Mouse (Mus musculus): ENCODE measurements at regions not wholly inside any gene's neighbourhood (a gene's known extent, or its start where the extent isn't known, plus 50 kb on each side); places are given as distances from the start of the nearest gene placed in this dataset.

DNA sequence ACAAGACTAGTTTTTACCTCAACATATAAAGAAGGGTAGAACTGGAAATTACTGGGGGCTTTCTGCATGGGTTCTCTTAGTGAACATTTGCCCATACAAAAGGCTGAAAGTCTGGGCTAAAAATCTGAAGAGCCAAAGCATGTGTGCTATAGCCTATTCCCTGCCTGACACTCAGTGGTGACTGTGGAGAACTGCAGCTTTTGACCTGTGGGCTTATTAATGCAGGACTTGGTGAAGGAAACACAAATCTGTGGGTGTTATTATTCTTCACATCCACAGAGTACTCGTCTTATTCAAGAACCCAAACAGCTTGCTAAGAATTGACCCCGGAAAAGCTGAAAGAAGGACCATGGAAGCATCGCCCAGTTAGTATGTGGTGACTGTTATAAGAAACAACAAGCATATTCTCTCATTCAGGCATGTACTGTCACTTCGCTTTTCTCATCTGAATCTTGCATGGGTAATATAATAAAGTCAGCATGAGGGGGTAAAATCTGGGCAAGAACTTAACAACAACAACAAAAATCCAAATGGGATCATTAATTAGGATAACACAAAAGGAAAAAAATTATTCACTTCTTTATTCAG lies 77.2 kb upstream of the Cypt12 start:
- TF ChIP-seq RCOR1 (IDR thresholded peaks at IDR 0.05; ENCODE audit: low read depth, low read length) (no peak), MAZ (IDR thresholded peaks at IDR 0.05; ENCODE audit: low read depth, low read length) (no peak), USF1 (IDR thresholded peaks at IDR 0.05; ENCODE audit: low read depth, low read length) (no peak), CTCF (IDR thresholded peaks at IDR 0.05 in 2 of 3, conservative IDR thresholded peaks at IDR 0.05 in 1 of 3; ENCODE audit: control insufficient read depth in 1 of 3, insufficient read depth in 1 of 3, low read depth in 2 of 3, low read length in 3 of 3, poor library complexity in 1 of 3, severe bottlenecking in 1 of 3) (peak in 1 of 3 experiments; percentile 5; a peak in 1 of 6 replicates), POLR2A (IDR thresholded peaks at IDR 0.05; ENCODE audit: control insufficient read depth in 1 of 2, insufficient read depth in 1 of 2, low read depth in 1 of 2, low read length in 2 of 2, poor library complexity in 1 of 2) (no peak), NRF1 (IDR thresholded peaks at IDR 0.05; ENCODE audit: insufficient read depth, low read depth, low read length, poor library complexity, severe bottlenecking) (no peak)
